Mouse (Mus musculus): ENCODE data around the gene Eps15.

GRCm38 (mm10) chr4:109420138-109420795, 140.2 kb downstream of the Eps15 start:
- TF ChIP-seq GATA1 (IDR thresholded peaks at IDR 0.05; ENCODE audit: borderline replicate concordance, low read length) (no peak), CTCF (IDR thresholded peaks at IDR 0.05; ENCODE audit: low read depth, low read length) (peak; percentile 65)

Data from G1E (cell line).